Mouse (Mus musculus): Measurements from ENCODE around the gene Bcas3.

GRCm38 (mm10) chr11:85555721-85556120, 202.8 kb downstream of the Bcas3 start:
- TF ChIP-seq POLR2A (IDR thresholded peaks at IDR 0.05; ENCODE audit: insufficient read depth, low read length), result no peak
- TF ChIP-seq CTCF (IDR thresholded peaks at IDR 0.05; ENCODE audit: low read depth, low read length), result no peak
